Mouse (Mus musculus): ENCODE data around the gene Lefty2. TPM values are rescaled to one million over a fixed set of nuclear protein-coding genes. Genes with fewer than 3 reads are reported as not detected.
A peak's percentile ranks its signal among the peaks of the same experiment; 100 is the strongest.
"Not testable (repeated sequence)": the region's sequence is repeated elsewhere in the genome, so short reads cannot be mapped to it uniquely, and the experiment has no call there.

Lefty2 gene
- polyA plus RNA-seq, 1 experiment from 2014 or later: not detected

DNA sequence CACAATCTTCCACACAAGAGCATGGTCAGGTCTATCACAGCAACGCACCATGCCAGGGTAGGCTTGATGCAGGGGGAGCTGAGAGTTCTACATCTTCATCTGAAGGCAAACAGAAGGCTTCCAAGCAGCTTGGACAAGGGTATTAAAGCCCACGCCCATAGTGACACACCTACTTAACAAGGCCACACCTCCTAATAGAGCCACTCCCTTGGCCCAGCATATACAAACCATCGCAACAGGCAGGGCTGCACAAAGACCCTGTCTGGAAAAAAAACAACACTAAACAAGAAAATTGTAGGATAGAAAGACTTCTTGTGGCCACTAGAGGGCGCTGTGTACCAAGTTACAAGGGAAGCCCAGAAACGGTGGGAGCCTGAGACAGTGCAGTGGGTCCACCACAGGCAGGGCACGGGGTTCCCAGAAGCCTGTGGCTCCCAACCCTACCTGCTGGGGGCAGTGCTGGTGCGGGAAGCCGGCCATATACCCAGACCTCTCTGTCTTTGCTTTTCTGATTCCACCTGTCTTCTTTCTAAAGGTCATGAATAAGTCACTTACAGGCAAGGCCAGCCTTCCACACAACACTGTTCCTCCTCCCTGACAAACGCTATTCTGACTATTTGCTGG is 18.9 kb upstream of the Lefty2 start:
- ATAC-seq (ENCODE audit: insufficient read depth): peak; percentile 66
- Histone ChIP-seq H3K9me3 (replicated peaks) (no peaks in the 10 kb centered on the region), H3K4me3 (replicated peaks) (no peak overlapping the region), H3K4me1 (replicated peaks) (peaks cover 9% of the 10 kb centered on the region), H3K4me2 (no peak overlapping the region), H3K36me3 (replicated peaks) (no peaks in the 10 kb centered on the region), H3K27ac (replicated peaks) (no peak overlapping the region), H3K27me3 (peaks cover 27% of the 10 kb centered on the region; the same call in 1 of the 2 replicates), H3K9ac (no peak overlapping the region)
- WGBS (ENCODE audit: insufficient replicate concordance): 17% methylated on average over 9 of the region's 9 CpGs

DNA sequence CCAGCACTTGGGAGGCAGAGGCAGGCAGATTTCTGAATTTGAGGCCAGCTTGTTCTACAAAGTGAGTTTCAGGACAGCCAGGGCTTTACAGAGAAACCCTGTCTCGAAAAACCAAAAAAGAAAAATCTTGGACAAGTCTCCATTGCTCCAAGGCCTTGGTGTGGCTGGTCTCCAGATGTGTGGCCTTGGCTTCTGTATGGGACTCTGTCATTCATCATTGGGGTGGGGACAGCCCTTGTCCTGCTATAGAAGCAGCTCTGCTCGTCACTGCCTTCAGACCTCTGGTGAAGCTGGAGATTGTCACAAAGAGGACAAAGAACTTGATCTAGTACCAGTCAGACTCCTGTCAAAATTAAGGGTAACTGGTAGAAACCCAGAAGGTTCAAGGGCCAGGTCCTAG is 18.3 kb upstream of the Lefty2 start:
- H3K4me2 ChIP-seq: no peak overlapping the region
- peaks cover 9% of the 10 kb centered on the region for H3K4me1 ChIP-seq (replicated peaks)
- no peak for ATAC-seq (ENCODE audit: insufficient read depth)
- H3K9me3 ChIP-seq (replicated peaks): no peaks in the 10 kb centered on the region
- no peak overlapping the region for H3K9ac ChIP-seq
- no peaks in the 10 kb centered on the region for H3K36me3 ChIP-seq (replicated peaks)
- peaks cover 27% of the 10 kb centered on the region; the same call in 1 of the 2 replicates for H3K27me3 ChIP-seq
- H3K4me3 ChIP-seq (replicated peaks): no peak overlapping the region
- 57% methylated on average over 2 of the region's 2 CpGs for WGBS (ENCODE audit: insufficient replicate concordance)
- H3K27ac ChIP-seq (replicated peaks): no peak overlapping the region

DNA sequence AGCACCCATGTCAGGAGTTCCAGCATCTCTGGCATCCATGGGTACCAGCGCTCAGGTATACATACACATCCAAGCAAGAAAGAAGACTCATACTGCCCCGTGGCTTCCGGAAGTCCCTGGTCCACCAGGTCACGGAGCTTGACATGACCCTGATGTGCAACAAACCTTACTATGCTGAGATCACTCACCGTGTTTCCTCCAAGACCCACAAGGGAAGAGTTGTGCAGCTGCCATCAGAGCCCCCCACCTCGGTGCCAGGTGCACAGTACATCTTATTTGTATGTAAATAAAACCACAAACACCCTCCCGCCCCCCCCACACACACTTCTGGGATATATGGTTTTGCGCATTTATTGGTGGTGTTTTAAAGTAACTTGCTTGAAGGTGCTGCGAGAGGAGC is 17.8 kb upstream of the Lefty2 start:
- no peaks in the 10 kb centered on the region for H3K36me3 ChIP-seq (replicated peaks)
- peaks cover 27% of the 10 kb centered on the region; the same call in 1 of the 2 replicates for H3K27me3 ChIP-seq
- no peaks in the 10 kb centered on the region for H3K9me3 ChIP-seq (replicated peaks)
- no peak overlapping the region for H3K4me2 ChIP-seq
- ATAC-seq (ENCODE audit: insufficient read depth): no peak
- 77% methylated on average over 9 of the region's 9 CpGs for WGBS (ENCODE audit: insufficient replicate concordance)
- H3K4me3 ChIP-seq (replicated peaks): no peak overlapping the region
- H3K4me1 ChIP-seq (replicated peaks): peaks cover 9% of the 10 kb centered on the region
- no peak overlapping the region for H3K27ac ChIP-seq (replicated peaks)
- H3K9ac ChIP-seq: no peak overlapping the region

DNA sequence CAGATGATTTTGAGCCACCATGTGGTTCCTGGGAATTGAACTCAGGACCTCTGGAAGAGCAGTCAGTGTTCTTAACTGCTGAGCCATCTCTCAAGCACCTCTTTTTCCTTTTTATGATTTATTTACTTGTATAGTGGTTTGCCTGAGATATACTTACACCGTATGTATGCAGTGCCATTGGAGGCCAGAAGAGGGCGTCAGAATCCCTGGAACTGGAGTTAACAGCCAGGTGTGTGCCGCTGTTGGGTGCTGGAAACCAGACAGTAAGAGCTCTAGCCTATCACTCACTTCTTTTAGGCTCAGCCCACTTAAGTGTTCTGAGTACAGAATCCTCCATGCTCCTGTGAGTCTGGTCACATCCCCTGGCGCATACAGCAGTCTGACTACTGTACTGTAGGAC is 15.4 kb upstream of the Lefty2 start:
- H3K9me3 ChIP-seq (replicated peaks): no peaks in the 10 kb centered on the region
- WGBS (ENCODE audit: insufficient replicate concordance): 65% methylated on average over 4 of the region's 4 CpGs
- H3K4me1 ChIP-seq (replicated peaks): peaks cover 9% of the 10 kb centered on the region
- H3K9ac ChIP-seq: no peak overlapping the region
- no peak overlapping the region for H3K4me3 ChIP-seq (replicated peaks)
- peaks cover 19% of the 10 kb centered on the region; the same call in 1 of the 2 replicates for H3K27me3 ChIP-seq
- no peaks in the 10 kb centered on the region for H3K36me3 ChIP-seq (replicated peaks)
- H3K4me2 ChIP-seq: no peak overlapping the region
- H3K27ac ChIP-seq (replicated peaks): no peak overlapping the region
- ATAC-seq (ENCODE audit: insufficient read depth): no peak

DNA sequence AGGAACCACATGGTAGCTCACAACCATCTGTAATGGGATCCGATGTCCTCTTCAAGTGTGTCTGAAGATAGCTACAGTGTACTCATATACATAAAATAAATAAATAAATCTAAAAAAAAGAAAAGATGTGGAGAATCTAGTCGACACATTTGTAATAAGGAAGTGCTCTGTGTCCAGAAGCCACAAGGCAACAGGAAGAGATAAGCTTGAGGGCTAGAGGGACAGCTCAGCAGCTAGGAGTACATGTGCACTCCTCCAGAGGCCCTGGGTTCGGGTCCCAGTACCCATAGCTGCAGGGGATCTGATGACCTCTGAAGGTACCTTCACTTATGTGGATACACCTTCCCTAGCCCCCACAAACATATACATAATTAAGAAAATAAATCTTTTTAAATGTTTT is 11.1 kb upstream of the Lefty2 start:
- no peak overlapping the region for H3K9ac ChIP-seq
- ATAC-seq (ENCODE audit: insufficient read depth): no peak
- peaks cover 18% of the 10 kb centered on the region for H3K4me1 ChIP-seq (replicated peaks)

DNA sequence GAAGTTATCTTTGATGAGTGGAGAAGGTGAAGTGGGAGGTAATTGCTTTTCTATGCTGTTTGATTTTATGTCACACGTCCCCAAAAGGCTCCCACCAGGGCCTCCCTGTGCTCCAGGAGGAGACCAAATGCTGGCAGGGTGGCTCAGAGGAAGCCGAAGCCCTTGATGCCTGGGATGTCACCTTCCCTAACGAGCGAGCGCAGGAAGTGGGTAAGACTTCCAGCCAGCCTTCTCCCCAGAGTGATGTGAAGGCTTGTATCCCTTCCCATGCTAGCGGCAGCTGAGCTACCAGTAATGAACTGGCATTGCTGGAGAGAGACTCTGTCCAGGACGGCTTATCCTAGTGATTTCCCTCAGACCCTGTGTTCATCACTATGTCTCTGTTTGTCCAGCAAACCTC is 9.2 kb upstream of the Lefty2 start:
- H3K27me3 ChIP-seq: peaks cover 20% of the 10 kb centered on the region
- H3K4me2 ChIP-seq: 0 out of 2 replicates have a peak overlapping the region, but pooled peaks have one; percentile 18
- WGBS (ENCODE audit: insufficient replicate concordance): 32% methylated on average over 7 of the region's 7 CpGs
- H3K9ac ChIP-seq: no peak overlapping the region
- H3K27ac ChIP-seq (replicated peaks): 0 out of 2 replicates have a peak overlapping the region, but pooled peaks have one; percentile 41
- H3K9me3 ChIP-seq (replicated peaks): no peaks in the 10 kb centered on the region
- no peaks in the 10 kb centered on the region for H3K36me3 ChIP-seq (replicated peaks)
- no peak for ATAC-seq (ENCODE audit: insufficient read depth)
- peaks cover 24% of the 10 kb centered on the region for H3K4me1 ChIP-seq (replicated peaks)
- H3K4me3 ChIP-seq (replicated peaks): no peak overlapping the region

More for the DNA sequence above, 11.1 kb upstream of the Lefty2 start:
- Histone ChIP-seq H3K9me3 (replicated peaks) (no peaks in the 10 kb centered on the region), H3K36me3 (replicated peaks) (no peaks in the 10 kb centered on the region), H3K4me3 (replicated peaks) (no peak overlapping the region), H3K4me2 (no peak overlapping the region), H3K27ac (replicated peaks) (no peak overlapping the region), H3K27me3 (peaks cover 14% of the 10 kb centered on the region; the same call in 1 of the 2 replicates)
- 21% methylated on average over 3 of the region's 3 CpGs for whole genome bisulfite sequencing (ENCODE audit: insufficient replicate concordance)

DNA sequence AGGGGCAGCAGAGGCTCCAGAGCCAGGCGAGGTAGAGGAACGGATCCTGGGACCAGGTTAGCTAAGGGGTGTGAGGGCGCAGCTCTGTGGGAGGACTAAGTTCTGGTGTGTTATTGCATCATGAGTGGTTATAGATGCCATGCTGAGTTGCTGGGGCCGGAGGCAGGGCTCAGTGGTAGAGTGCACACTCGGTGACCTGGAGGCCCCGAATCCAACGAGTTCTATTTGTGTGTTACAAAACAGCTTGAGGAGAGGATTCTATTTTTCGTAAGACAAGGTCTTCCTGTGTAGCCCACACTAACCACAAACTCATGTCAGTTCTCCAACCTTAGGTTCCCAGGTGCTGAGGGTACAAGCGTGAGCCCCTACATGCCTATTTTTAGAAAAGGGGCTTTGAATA is 8.4 kb upstream of the Lefty2 start:
- Histone ChIP-seq H3K4me3 (replicated peaks) (no peak overlapping the region), H3K27ac (replicated peaks) (0 out of 2 replicates have a peak overlapping the region, but pooled peaks have one; percentile 41), H3K4me1 (replicated peaks) (peaks cover 27% of the 10 kb centered on the region), H3K4me2 (peak overlapping the region; percentile 18; the same call in 1 of the 2 replicates), H3K9me3 (replicated peaks) (no peaks in the 10 kb centered on the region), H3K27me3 (peaks cover 28% of the 10 kb centered on the region), H3K36me3 (replicated peaks) (no peaks in the 10 kb centered on the region), H3K9ac (no peak overlapping the region)
- WGBS (ENCODE audit: insufficient replicate concordance): 26% methylated on average over 9 of the region's 9 CpGs
- ATAC-seq (ENCODE audit: insufficient read depth): 0 out of 2 replicates have a peak, but pooled peaks have one; percentile 30

DNA sequence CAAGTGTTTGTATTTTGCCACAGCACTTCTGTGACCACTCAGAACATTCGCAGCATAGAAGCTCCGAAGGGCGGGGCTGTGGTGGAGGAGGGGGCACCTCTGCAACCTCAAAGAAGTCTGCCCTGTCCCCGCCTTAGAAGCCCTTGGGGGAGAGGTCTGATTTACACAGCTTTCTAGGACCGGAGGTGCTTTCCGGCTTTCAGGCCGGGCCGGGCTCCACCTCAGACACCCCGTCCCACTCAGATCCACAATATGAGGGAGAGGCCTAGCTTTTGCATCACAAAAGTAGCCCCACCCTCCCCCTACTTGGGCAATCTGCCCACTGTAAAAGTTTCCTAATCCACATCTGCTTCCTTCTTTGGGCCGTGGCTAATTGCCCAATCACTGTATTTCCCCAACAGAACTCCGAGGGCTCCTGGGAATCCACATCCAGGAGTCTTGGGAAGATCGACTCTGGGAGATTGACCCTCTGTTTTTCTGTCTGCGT is 4.3 kb upstream of the Lefty2 start:
- 8% methylated on average over 13 of the region's 13 CpGs for WGBS (ENCODE audit: insufficient replicate concordance)
- peak overlapping the region; percentile 31; the same call in 1 of the 2 replicates for H3K27ac ChIP-seq (replicated peaks)
- H3K4me2 ChIP-seq: peak overlapping the region; percentile 21
- peaks cover 24% of the 10 kb centered on the region for H3K4me1 ChIP-seq (replicated peaks)
- no peak overlapping the region for H3K9ac ChIP-seq
- H3K4me3 ChIP-seq (replicated peaks): no peak overlapping the region
- ATAC-seq (ENCODE audit: insufficient read depth): peak; percentile 51
- peaks cover 51% of the 10 kb centered on the region for H3K27me3 ChIP-seq
- H3K9me3 ChIP-seq (replicated peaks): no peaks in the 10 kb centered on the region
- H3K36me3 ChIP-seq (replicated peaks): no peaks in the 10 kb centered on the region

DNA sequence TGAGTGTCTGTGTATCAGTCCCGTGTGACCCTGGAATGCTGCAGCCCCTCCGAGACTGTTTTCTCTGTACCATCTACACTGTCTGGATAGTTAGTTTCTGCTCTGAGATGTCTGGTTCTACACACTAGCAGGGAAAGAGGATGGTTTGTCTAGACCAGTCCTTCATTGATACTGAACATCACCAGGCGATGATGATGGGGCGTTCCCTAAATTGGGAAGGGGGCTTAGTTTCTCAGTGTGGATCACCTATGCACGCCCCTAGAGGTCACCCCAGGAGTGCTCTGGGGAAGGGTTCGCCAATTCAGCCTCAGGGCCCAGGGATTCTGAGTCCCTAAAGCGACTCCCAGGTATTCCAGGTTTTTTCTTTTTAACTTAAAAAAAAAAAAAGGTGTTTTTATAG is 3.7 kb upstream of the Lefty2 start:
- Histone ChIP-seq H3K27ac (replicated peaks) (no peak overlapping the region), H3K27me3 (peaks cover 55% of the 10 kb centered on the region), H3K4me2 (no peak overlapping the region; the same call in 1 of the 2 replicates), H3K9ac (no peak overlapping the region), H3K9me3 (replicated peaks) (no peaks in the 10 kb centered on the region), H3K4me3 (replicated peaks) (no peak overlapping the region), H3K4me1 (replicated peaks) (peaks cover 18% of the 10 kb centered on the region), H3K36me3 (replicated peaks) (no peaks in the 10 kb centered on the region)
- 49% methylated on average over 7 of the region's 7 CpGs for WGBS (ENCODE audit: insufficient replicate concordance)
- ATAC-seq (ENCODE audit: insufficient read depth): no peak

DNA sequence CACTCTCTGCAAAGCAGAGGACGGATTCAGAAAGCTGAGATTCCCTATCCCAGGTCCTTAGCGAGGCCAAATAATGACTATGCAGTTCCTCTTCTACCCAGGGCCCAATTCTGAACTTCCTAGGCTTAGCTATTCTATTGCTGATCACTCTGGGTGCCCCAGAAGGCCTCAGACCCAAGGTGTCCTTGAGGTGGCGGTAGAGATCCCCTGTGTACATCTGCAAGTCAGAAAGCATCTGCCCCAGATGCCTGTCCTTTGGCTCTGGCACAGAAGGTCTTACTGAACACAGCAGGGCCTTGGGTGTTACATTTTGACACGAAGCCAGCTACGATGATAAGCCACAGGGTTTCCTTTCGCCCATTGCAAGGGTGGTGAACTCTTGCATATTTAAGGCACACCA is 3.1 kb upstream of the Lefty2 start:
- Histone ChIP-seq H3K4me3 (replicated peaks) (no peak overlapping the region), H3K9me3 (replicated peaks) (no peaks in the 10 kb centered on the region), H3K9ac (no peak overlapping the region), H3K4me2 (no peak overlapping the region), H3K36me3 (replicated peaks) (no peaks in the 10 kb centered on the region), H3K27ac (replicated peaks) (no peak overlapping the region), H3K27me3 (peaks cover 56% of the 10 kb centered on the region), H3K4me1 (replicated peaks) (peaks cover 15% of the 10 kb centered on the region)
- ATAC-seq (ENCODE audit: insufficient read depth): no peak
- 26% methylated on average over 6 of the region's 6 CpGs for WGBS (ENCODE audit: insufficient replicate concordance)

DNA sequence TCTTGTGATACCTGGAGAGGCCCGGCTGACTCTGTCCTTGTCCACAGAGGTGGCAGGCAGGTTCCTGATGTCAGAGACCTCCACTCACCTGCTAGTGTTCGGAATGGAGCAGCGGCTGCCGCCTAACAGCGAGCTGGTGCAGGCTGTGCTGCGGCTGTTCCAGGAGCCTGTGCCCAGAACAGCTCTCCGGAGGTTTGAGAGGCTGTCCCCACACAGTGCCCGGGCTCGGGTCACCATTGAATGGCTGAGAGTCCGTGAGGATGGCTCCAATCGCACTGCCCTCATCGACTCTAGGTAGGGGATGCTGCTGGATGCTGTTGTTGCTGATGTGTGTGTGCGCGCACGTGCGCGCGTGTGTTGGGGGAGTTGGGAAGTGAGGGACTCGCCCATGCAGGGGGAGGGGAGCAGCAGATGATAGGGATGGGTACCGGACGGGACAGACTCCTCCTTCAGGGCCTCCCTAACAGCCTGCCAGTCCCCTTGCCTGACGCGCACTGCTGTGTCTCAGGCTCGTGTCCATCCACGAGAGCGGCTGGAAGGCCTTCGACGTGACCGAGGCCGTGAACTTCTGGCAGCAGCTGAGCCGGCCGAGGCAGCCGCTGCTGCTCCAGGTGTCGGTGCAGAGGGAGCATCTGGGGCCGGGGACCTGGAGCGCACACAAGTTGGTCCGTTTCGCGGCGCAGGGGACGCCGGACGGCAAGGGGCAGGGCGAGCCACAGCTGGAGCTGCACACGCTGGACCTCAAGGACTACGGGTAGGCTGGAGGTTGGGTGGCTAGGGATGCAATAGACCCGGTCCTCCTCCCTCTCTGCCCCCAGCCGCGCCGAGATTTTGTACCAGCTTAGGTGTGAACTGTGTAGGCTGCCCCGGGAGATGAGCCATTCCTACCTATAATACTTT is 1.4 kb downstream of the Lefty2 start:
- H3K36me3 ChIP-seq (replicated peaks); H3K9me3 ChIP-seq (replicated peaks); H3K4me2 ChIP-seq; H3K4me3 ChIP-seq (replicated peaks); H3K9ac ChIP-seq; H3K4me1 ChIP-seq (replicated peaks); ATAC-seq (ENCODE audit: insufficient read depth); H3K27ac ChIP-seq (replicated peaks): not testable (repeated sequence)
- H3K27me3 ChIP-seq: peaks cover 53% of the 10 kb centered on the region
- WGBS (ENCODE audit: insufficient replicate concordance): 8% methylated on average over 51 of the region's 51 CpGs

Data from liver, embryonic 15.5 days (tissue).